Mouse (Mus musculus) lung, adult 2 months (tissue): Measurements from ENCODE around the gene Oxsr1. TPM values are rescaled to one million over a fixed set of nuclear protein-coding genes. Genes with fewer than 3 reads are reported as not detected.

Experiments
- DNase-seq: peaks from one replicate; pipeline ENCODE4 v3.0.0; 2022
- H3K4me1 ChIP-seq: fragments of 200-500 bp; 2 replicates; pipeline ENCODE4 v1.6.1; 2011; ENCODE audit warnings: low read length; ENCODE audit not compliant: control insufficient read depth, insufficient read depth
- H3K4me3 ChIP-seq: fragments of 200-500 bp; replicated peaks from 2 replicates; pipeline ENCODE3; 2011; ENCODE audit warnings: low read depth, mild to moderate bottlenecking, control low read depth, low read length; ENCODE audit errors: extremely low read depth
- CTCF ChIP-seq: fragments of 200-500 bp; IDR thresholded peaks from 2 replicates; pipeline ENCODE4 v1.5.1; 2011; ENCODE audit warnings: mild to moderate bottlenecking, low read length, control low read depth; ENCODE audit not compliant: insufficient read depth
- POLR2A ChIP-seq: fragments of 200-500 bp; IDR thresholded peaks from 2 replicates; pipeline ENCODE4 v1.6.1; 2011; ENCODE audit warnings: low read depth, mild to moderate bottlenecking, control low read depth, low read length, borderline replicate concordance; ENCODE audit errors: extremely low read depth
- WGBS: fragments of 180-500 bp; shearing (Covaris S2); methylation state at CpG from one replicate; pipeline ENCODE4 v1.1.7; 2018; 5-methylcytosine and 5-hydroxymethylcytosine counted together
- polyA plus RNA-seq: library from polyadenylated mRNA; depleted of rRNA; stranded (reverse); fragments of >200 nt; gene quantifications from 2 replicates; pipeline ENCODE4 v1.2.3, GENCODE M21; 2012; rRNA removed

Gene Oxsr1
- polyA plus RNA-seq, 1 experiment: 19.8 TPM

GRCm38 (mm10) chr9:119208998-119209397 lies 113.2 kb downstream of the Oxsr1 start, which contains the start of gene Slc22a13:
TSS of gene Slc22a13 (minus strand) at chr9:119209098.
- 91% methylated on average over 4 of the region's 4 CpGs for WGBS
- no peak within 1 kb of the TSS for H3K4me3 ChIP-seq

GRCm38 (mm10) chr9:119207113-119207512 lies 115.1 kb downstream of the Oxsr1 start:
- no peak for DNase-seq

More at GRCm38 (mm10) chr9:119208998-119209397, 113.2 kb downstream of the Oxsr1 start, which contains the start of gene Slc22a13:
- no peaks in the 10 kb centered on the region for H3K4me1 ChIP-seq
- DNase-seq: no peak
- no peak for TF ChIP-seq POLR2A
- no peak for TF ChIP-seq CTCF

DNA sequence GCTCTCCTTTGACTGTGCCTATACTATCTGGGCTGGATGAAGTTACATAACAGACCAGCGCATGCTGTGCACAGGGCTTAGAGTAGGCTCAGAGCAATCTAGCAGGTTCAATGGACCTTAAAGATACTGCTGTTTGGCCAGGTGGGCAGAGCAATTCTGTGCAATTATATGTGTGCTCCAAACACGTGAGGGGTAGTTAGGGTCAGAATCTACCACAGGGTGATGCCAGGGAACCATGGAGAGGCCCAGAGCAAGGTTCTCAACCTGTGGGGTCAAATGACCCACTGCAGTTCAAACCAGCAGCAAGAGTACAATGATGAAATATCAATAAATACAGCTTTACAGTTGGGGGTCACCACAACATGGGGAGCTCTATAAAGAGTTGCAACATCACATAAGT lies 115.6 kb downstream of the Oxsr1 start:
- no peak for DNase-seq
- Histone ChIP-seq H3K4me3 (no peak overlapping the region), H3K4me1 (no peaks in the 10 kb centered on the region)
- WGBS: 81% methylated on average over 2 of the region's 2 CpGs
- TF ChIP-seq POLR2A (no peak), CTCF (no peak)

More at GRCm38 (mm10) chr9:119207113-119207512, 115.1 kb downstream of the Oxsr1 start:
- Histone ChIP-seq H3K4me3 (no peak overlapping the region), H3K4me1 (no peaks in the 10 kb centered on the region)
- WGBS: 59% methylated on average over 4 of the region's 4 CpGs
- TF ChIP-seq CTCF (no peak), POLR2A (no peak)

DNA sequence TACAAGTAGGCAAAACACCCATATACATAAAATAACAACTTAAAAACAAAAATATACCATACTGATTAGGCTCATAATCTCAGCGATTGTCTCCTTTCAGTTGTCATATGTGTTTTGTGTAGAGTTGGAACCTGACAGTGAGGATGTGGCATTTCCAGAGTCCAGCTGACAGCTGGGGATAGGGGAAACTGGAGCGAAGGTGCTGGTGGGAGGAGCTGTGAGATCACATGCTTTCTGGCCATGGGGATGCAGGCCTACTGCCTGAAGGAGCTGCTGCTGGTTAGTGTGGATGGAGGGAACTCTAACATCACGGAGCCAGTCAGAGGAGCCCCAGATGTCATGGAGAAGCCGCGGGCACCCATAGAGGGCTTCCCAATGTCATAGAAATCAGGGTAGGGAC lies 116.5 kb downstream of the Oxsr1 start:
- H3K4me3 ChIP-seq: no peak overlapping the region
- TF ChIP-seq POLR2A (no peak), CTCF (no peak)
- H3K4me1 ChIP-seq: no peaks in the 10 kb centered on the region
- DNase-seq: no peak
- WGBS: 87% methylated on average over 5 of the region's 5 CpGs

- TF ChIP-seq POLR2A (no peak), CTCF (no peak)
- 95% methylated on average over 9 of the region's 9 CpGs for WGBS
- no peak for DNase-seq
Measured at GRCm38 (mm10) chr9:119203617-119204016, 118.6 kb downstream of the Oxsr1 start.

GRCm38 (mm10) chr9:119201653-119202052 lies 120.6 kb downstream of the Oxsr1 start:
- no peak for DNase-seq
- H3K4me1 ChIP-seq: no peaks in the 10 kb centered on the region
- H3K4me3 ChIP-seq: no peak overlapping the region
- TF ChIP-seq CTCF: no peak
- no peak for TF ChIP-seq POLR2A
- WGBS: 80% methylated on average over 5 of the region's 5 CpGs

More at GRCm38 (mm10) chr9:119203617-119204016, 118.6 kb downstream of the Oxsr1 start:
- Histone ChIP-seq H3K4me1 (no peaks in the 10 kb centered on the region), H3K4me3 (no peak overlapping the region)

DNA sequence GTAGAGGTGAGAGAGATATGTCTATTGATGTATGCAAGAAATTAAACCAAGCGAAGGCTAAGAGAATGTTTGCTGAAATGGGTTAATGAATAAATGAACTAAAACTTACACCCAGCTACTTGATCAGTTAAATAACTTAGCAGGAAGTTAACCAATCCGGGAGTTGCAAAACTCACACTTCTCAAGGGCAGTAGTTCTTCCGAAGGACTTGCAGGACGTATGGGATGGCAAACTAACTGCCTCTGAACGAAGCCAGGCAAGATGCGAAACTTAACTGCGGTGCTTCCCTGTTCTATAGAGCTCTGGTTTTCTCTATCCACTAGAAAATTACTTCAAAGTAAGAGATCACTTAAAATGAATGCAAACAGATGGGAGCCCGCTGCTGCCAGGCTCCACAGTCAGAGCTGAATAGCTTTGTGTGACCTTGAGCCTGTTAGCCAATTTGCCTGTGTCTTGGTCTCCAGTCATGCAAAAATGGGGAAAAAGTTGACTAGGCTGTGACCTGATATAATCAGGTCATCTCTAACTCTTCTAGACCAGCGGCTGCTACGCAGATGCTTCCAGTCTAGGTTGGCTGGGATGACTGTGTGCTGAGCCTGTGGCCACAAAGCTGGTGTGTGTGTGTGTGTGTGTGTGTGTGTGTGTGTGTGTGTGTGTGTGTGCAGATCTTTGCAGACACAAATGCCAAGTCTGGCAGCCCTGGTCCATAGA lies 122.9 kb downstream of the Oxsr1 start:
- WGBS: 59% methylated on average over 10 of the region's 10 CpGs

DNA sequence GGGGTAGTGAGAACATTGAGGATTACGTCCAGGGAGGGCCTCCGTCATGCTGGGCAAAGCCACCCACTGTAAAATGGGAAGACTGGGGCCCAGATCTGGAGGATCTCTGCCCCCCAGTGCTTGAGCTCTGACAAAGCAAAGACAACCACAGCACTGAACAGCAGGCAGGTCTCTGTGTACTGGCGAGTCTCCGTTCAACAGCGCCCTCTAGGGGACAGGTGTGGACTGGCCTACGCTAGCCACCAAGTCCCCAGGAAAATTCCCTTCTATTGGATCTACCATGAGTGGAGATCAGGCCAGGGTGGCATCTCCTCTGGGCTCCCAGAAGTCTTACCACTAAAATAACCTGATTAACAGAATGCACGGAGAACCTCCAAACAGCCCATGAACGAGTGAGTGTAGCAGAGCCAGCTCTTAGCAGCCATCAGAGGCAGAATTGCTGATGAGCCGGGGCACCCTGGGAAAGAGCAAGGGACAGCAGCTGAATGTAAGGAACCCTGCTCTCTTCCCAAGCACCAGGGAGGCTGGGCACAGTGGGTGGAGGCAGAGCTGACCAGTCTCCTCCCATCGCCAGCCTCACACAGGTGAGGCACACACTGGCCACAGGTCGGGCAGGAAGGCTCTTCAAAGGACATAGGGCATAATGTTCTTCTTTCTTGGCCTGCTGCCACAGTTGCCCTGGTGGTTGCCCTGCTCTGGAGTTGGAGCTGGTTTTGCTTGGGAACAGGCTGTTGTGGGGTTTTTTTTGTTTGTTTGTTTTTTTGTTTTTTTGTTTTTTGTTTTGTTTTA lies 129.8 kb downstream of the Oxsr1 start:
- TF ChIP-seq POLR2A: no peak
- peak; percentile 81 for TF ChIP-seq CTCF
- WGBS: 36% methylated on average over 11 of the region's 11 CpGs
- peak; percentile 57 for DNase-seq

More for the DNA sequence above, 122.9 kb downstream of the Oxsr1 start:
- H3K4me3 ChIP-seq: no peak overlapping the region
- DNase-seq: no peak
- TF ChIP-seq CTCF: no peak
- TF ChIP-seq POLR2A: no peak
- no peaks in the 10 kb centered on the region for H3K4me1 ChIP-seq

More for the DNA sequence above, 129.8 kb downstream of the Oxsr1 start:
- Histone ChIP-seq H3K4me1 (no peaks in the 10 kb centered on the region), H3K4me3 (no peak overlapping the region)

Other genes with a start within 250 kb of the Oxsr1 start
- gene Plcd1, start 228.9 kb downstream of the Oxsr1 start, polyA plus RNA-seq: 19.8 and 37.3 TPM in 2 replicates
- 5.1 and 5.5 TPM in 2 replicates for gene Dlec1, start 219.9 kb downstream of the Oxsr1 start, polyA plus RNA-seq
- gene Acaa1b, start 165.3 kb downstream of the Oxsr1 start, polyA plus RNA-seq: 14.8 and 21.9 TPM in 2 replicates
- gene Gm47289, start 163.3 kb downstream of the Oxsr1 start, polyA plus RNA-seq: not detected in 2 replicates
- 0.06 and 0.11 TPM in 2 replicates for gene Slc22a13, start 113.3 kb downstream of the Oxsr1 start, polyA plus RNA-seq
- 216 and 282 TPM in 2 replicates for gene Acaa1a, start 17.2 kb upstream of the Oxsr1 start, polyA plus RNA-seq
- 29.3 and 38.5 TPM in 2 replicates for gene Myd88, start 19.0 kb upstream of the Oxsr1 start, polyA plus RNA-seq
- gene Xylb, start 35.0 kb upstream of the Oxsr1 start, polyA plus RNA-seq: 6.7 and 7.0 TPM in 2 replicates
- 0.80 and 0.99 TPM in 2 replicates for gene Slc22a14, start 43.1 kb upstream of the Oxsr1 start, polyA plus RNA-seq
- gene Acvr2b, start 79.7 kb upstream of the Oxsr1 start, polyA plus RNA-seq: 11.4 and 11.8 TPM in 2 replicates
- 1.8 and 3.2 TPM in 2 replicates for gene Exog, start 122.5 kb upstream of the Oxsr1 start, polyA plus RNA-seq